8 mouse cellular contexts compared by ENCODE assay signal in genomic region chr16:38091706-38092105, GRCm38 (mm10). TPM values are rescaled to one million over a fixed set of nuclear protein-coding genes. Genes with fewer than 3 reads are reported as not detected.
A peak's percentile ranks its signal among the peaks of the same experiment; 100 is the strongest.
DNase-seq lines count a peak whose midpoint lies in the region; ATAC-seq lines count a peak whose summit lies in the region.

No protein-coding gene starts in this region.

- DNase-seq in lung, postnatal 4 days, result no peak
- no peak for DNase-seq in forebrain, embryonic 11.5 days (ENCODE audit: low spot score)
- DNase-seq in limb, embryonic 11.5 days (ENCODE audit: low spot score), result no peak
- DNase-seq in right cerebral cortex, postnatal 4 days, result no peak
- DNase-seq in kidney, adult 8-10 months, result no peak
- DNase-seq in adipocyte (ENCODE audit: low spot score), result no peak

- no peak overlapping the region for H3K27ac ChIP-seq in lung, embryonic 16.5 days (ENCODE audit: low read length)
- H3K27ac ChIP-seq in forebrain, embryonic 11.5 days (ENCODE audit: low read depth, low read length), result no peak overlapping the region
- H3K27ac ChIP-seq in limb, embryonic 11.5 days (replicated peaks; ENCODE audit: low read depth, low read length), result no peak overlapping the region
- H3K27ac ChIP-seq in neural tube, embryonic 15.5 days (replicated peaks), result no peak overlapping the region

- 2% methylated on average over 5 of the region's 5 CpGs for WGBS in lung, embryonic 16.5 days
- 23% methylated on average over 5 of the region's 5 CpGs for WGBS in forebrain, embryonic 11.5 days
- WGBS in limb, embryonic 11.5 days, result 31% methylated on average over 5 of the region's 5 CpGs
- 9% methylated on average over 5 of the region's 5 CpGs for WGBS in neural tube, embryonic 15.5 days

- no peaks in the 10 kb centered on the region for H3K27me3 ChIP-seq in lung, embryonic 16.5 days (ENCODE audit: control insufficient read depth, insufficient read depth, low read depth, low read length)
- no peaks in the 10 kb centered on the region for H3K27me3 ChIP-seq in forebrain, embryonic 11.5 days (ENCODE audit: control insufficient read depth, insufficient read depth, low read length)
- H3K27me3 ChIP-seq in limb, embryonic 11.5 days (ENCODE audit: control insufficient read depth, insufficient read depth, low read length), result no peaks in the 10 kb centered on the region
- H3K27me3 ChIP-seq in neural tube, embryonic 15.5 days (replicated peaks), result no peaks in the 10 kb centered on the region

- peak overlapping the region; percentile 57 for H3K4me3 ChIP-seq in lung, embryonic 16.5 days (ENCODE audit: low read length)
- H3K4me3 ChIP-seq in forebrain, embryonic 11.5 days (ENCODE audit: low read depth, low read length), result peak overlapping the region; percentile 97
- H3K4me3 ChIP-seq in limb, embryonic 11.5 days (ENCODE audit: low read depth, low read length), result peak overlapping the region; percentile 80
- peak overlapping the region; percentile 91 for H3K4me3 ChIP-seq in neural tube, embryonic 15.5 days (replicated peaks)

- H3K9me3 ChIP-seq in lung, embryonic 16.5 days (ENCODE audit: control insufficient read depth, low read length), result no peaks in the 10 kb centered on the region
- H3K9me3 ChIP-seq in forebrain, embryonic 11.5 days (ENCODE audit: control insufficient read depth, low read length), result no peaks in the 10 kb centered on the region
- H3K9me3 ChIP-seq in limb, embryonic 11.5 days (ENCODE audit: control insufficient read depth, low read length), result no peaks in the 10 kb centered on the region
- H3K9me3 ChIP-seq in neural tube, embryonic 15.5 days (replicated peaks), result no peaks in the 10 kb centered on the region

- ATAC-seq in lung, embryonic 16.5 days (ENCODE audit: low read depth), result no peak
- ATAC-seq in forebrain, embryonic 11.5 days (replicated peaks; ENCODE audit: low FRiP score), result no peak
- no peak for ATAC-seq in limb, embryonic 11.5 days (ENCODE audit: insufficient number of reproducible peaks, low FRiP score, low TSS enrichment, low read depth)
- no peak for ATAC-seq in neural tube, embryonic 15.5 days (ENCODE audit: low FRiP score)

- H3K36me3 ChIP-seq in lung, embryonic 16.5 days (ENCODE audit: control insufficient read depth, insufficient read depth, low read length), result no peaks in the 10 kb centered on the region
- H3K36me3 ChIP-seq in forebrain, embryonic 11.5 days (ENCODE audit: control insufficient read depth, insufficient read depth, low read length), result no peaks in the 10 kb centered on the region
- 0 out of 2 replicates have a peak, but pooled peaks cover 2% of the 10 kb centered on the region for H3K36me3 ChIP-seq in limb, embryonic 11.5 days (ENCODE audit: control insufficient read depth, insufficient read depth, low read length)
- H3K36me3 ChIP-seq in neural tube, embryonic 15.5 days, result no peaks in the 10 kb centered on the region

- peaks cover 31% of the 10 kb centered on the region for H3K4me1 ChIP-seq in lung, embryonic 16.5 days (replicated peaks; ENCODE audit: control insufficient read depth, insufficient read depth, low read length)
- H3K4me1 ChIP-seq in forebrain, embryonic 11.5 days (replicated peaks; ENCODE audit: control insufficient read depth, insufficient read depth, low read length), result 0 out of 2 replicates have a peak, but pooled peaks cover 6% of the 10 kb centered on the region
- H3K4me1 ChIP-seq in limb, embryonic 11.5 days (ENCODE audit: control insufficient read depth, insufficient read depth, low read length), result peaks cover 11% of the 10 kb centered on the region; the same call in 1 of the 2 replicates
- peaks cover 45% of the 10 kb centered on the region for H3K4me1 ChIP-seq in neural tube, embryonic 15.5 days

- H3K9ac ChIP-seq in lung, embryonic 16.5 days (ENCODE audit: low read length), result peak overlapping the region; percentile 62
- H3K9ac ChIP-seq in forebrain, embryonic 11.5 days (ENCODE audit: low read length), result peak overlapping the region; percentile 50
- no peak overlapping the region for H3K9ac ChIP-seq in limb, embryonic 11.5 days (ENCODE audit: low read length)
- peak overlapping the region; percentile 99 for H3K9ac ChIP-seq in neural tube, embryonic 15.5 days (replicated peaks)

- peak overlapping the region; percentile 82 for H3K4me2 ChIP-seq in lung, embryonic 16.5 days (ENCODE audit: low read depth, low read length)
- peak overlapping the region; percentile 66 for H3K4me2 ChIP-seq in forebrain, embryonic 11.5 days (ENCODE audit: low read depth, low read length, severe bottlenecking)
- peak overlapping the region; percentile 69 for H3K4me2 ChIP-seq in limb, embryonic 11.5 days (ENCODE audit: low read depth, severe bottlenecking)
- H3K4me2 ChIP-seq in neural tube, embryonic 15.5 days, result peak overlapping the region; percentile 78

RNA-seq across cellular contexts. Expression of gene Gsk3b, which starts 2.9 kb away (rescaled TPM):
- polyA plus RNA-seq in lung, embryonic 16.5 days (2015; fragmentation: Nextera tagmentation; extraction: Ambion mirVana), result 44.5 and 47.3 TPM in 2 replicates
- 106 and 110 TPM in 2 replicates for polyA plus RNA-seq in forebrain, embryonic 11.5 days (2014; fragmentation: Nextera tagmentation; extraction: Ambion mirVana)
- polyA plus RNA-seq in limb, embryonic 11.5 days (2014; fragmentation: Nextera tagmentation; extraction: Ambion mirVana), result 67.5 and 70.4 TPM in 2 replicates
- polyA plus RNA-seq in neural tube, embryonic 15.5 days (2015; fragmentation: Nextera tagmentation; extraction: Ambion mirVana), result 130 and 145 TPM in 2 replicates
